Mouse (Mus musculus) spleen, postnatal 14 days (tissue): Measurements from ENCODE around the gene Tob2.
A peak's percentile ranks its signal among the peaks of the same experiment; 100 is the strongest.

Experiments
- DNase-seq, 2 experiments: peaks; one replicate each; pipeline ENCODE4 v3.0.0; 2021 to 2022; ENCODE audit warnings: low spot score in 2 of 2

Gene Tob2

GRCm38 (mm10) chr15:81838554-81839235, 19.9 kb downstream of the Tob2 start:
- DNase-seq, result no peak

DNA sequence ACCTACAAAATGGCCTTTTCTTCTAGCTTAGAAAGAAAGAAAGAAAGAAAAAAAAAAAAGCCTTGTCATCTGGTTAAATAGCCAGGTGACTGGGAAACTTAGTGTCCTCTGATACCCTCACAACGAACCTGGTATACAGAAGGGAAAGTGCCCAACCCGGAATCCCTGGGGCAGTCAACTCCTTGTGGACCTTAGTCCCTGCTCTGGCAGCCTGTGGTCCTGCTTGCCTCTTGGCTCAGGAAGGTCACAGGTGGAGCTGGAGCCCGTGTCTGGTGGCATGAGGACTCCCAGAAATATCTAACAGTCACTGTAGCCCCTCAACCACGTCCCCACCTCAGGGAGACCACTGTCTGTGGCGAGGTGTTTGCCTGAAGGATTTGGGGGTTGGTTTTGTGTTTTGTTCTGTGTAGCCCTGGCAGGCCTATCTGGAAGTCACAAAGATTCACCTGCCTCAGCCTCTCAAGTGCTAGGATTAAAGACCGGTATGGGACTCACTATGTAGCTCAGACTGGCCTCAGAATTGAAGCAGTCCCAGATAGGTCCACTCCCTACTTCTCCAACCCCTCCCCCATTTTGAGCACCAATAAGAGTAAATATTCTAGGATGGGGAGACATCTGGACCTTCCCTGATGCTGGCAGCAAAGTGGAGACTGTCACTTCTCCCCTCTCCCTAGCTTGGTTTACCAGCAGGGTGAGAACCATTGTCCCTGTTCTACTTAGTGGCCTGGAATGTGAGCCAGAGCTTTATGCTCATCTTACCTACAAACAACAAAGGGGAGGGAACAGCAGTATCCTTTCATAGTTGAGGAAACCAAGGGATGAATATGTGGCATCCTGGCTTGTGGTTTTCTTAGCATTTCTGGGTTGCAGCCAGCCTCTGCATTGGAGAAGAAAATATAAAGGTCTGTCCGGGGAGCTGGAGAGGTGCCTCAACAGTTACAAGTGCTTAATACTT, 21.4 kb downstream of the Tob2 start:
- no peak for DNase-seq

DNA sequence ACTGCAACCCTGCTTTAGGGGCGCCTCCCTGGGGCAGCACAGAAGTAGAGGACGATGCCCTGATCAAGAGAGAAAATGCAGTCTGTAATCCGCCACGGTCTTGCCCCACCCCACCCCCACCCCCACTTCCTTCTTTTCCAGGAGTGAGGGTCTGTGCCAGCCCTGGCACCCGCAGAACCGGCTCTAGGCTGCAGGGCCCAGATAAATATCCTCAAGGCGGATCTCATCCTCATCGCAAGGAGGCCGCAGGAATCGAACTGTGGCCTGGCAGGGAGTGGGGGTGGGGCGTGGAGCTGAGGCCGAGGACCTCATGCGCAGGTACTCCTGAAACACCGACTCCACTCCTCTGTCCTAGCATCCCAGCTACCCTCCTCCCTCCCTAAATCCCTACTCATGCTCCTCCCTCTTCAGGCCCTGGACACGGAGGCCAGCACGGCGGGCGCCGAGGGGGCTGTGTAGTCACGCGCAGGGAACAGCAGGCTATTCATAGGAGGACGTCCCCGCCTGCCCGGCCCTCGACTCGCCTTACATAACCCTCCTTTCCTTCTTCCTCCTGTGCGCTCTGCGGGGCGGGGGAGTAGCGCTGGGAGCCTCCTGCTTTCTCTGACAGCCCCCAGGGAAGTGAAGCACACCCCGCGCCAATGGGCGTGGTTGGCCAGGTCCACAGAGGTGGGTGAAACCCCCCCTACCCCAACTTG, 22.3 kb downstream of the Tob2 start:
- peak in 1 of 2 experiments; percentile 13 for DNase-seq

DNA sequence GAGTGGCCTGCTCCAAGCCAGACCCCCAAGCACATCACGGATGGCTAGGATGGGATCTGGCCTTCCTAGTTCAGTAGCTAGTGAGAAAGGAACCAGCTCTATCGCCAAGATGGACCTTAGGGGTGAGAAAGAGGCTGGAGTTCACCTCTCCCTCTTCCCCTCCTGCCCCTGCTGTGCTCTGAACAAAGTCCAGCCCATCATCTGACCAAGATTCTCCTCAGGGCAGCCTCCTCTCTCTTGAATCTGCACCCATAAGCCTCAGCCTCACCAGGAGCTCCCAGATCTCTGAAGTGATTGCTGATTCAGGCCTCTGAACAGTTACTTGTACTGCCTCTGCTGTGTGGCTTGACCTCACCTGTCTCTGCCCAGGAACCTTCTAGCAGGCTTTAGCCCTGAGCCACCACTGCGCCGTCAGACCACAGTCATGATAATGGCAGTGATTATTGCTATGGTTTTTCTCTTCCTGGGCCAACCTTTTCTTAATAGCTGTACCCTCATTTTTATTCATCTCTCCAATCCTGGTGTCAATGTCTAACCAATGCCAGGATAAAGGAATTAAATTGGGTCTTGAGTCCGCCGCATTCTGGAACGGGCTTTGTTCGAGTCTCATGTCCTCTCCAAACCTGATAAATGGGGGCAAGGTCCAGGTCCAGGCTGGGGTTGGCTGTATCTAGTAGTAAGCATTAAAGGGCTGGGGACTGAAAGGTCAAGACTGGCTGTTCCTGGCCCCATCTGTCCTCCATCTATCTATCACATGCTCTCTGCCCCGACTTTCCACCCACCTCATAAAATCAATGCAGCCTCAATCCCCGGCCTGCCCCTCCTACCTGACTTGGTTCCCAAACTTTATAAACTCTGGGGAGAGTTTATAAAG, 23.4 kb downstream of the Tob2 start:
- DNase-seq, result no peak

GRCm38 (mm10) chr15:81834171-81834841, 24.3 kb downstream of the Tob2 start:
- no peak for DNase-seq

DNA sequence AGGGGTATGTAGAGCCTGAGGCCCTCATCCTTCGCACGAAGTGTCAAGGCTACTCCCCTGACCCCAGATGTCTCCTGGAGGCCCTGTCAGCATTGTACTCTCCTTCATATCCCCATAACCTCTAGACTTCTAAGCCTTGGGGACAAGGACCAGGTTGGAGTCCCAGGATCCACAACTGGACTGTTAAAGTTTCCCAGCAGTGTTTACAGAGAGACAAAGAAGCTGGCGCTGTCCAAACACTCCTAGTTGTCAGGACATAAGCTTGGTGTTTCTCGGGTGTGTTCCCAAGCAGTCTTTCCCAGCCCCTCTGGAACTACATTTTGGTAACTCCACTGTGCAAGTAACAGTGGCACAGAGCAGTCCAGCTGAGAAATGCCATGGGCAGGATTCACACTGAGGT, 25.1 kb downstream of the Tob2 start:
- DNase-seq, result no peak

- no peak for DNase-seq
Observed at GRCm38 (mm10) chr15:81832219-81832618, 26.4 kb downstream of the Tob2 start.

DNA sequence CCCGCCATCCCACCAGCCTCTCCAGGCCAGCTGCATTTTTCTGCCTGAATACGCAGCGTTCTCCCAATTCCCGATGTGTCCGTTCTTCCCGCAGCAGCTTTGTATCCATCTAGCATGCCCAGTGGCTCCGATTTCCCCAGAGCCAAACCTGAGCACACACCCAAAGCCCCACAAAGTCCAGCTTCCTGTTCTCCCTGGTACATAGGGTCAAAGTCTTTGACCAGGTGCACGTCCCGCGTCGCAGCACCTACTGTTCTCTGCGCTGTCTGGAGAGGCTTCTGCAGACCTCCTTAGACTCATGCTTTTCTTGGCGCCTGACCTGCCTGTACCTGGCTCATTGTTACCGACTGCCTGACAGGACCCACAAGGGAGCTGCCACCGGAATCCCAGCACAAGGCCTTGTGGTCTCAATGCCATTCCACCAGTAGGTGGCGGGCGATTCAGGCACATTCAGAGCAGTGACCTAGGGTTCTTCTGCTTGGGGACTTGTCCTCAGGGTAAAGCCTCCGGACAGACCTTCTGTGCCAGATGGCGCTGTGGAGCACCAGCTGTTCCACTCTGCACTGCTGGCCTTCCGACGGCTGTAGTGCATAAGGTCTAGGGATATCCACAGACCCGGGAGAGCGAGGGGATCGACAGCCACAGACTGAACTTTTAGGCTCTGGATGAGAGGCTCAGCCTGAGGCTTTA, 27.3 kb downstream of the Tob2 start:
- peak; percentile 77 to 86 for DNase-seq

DNA sequence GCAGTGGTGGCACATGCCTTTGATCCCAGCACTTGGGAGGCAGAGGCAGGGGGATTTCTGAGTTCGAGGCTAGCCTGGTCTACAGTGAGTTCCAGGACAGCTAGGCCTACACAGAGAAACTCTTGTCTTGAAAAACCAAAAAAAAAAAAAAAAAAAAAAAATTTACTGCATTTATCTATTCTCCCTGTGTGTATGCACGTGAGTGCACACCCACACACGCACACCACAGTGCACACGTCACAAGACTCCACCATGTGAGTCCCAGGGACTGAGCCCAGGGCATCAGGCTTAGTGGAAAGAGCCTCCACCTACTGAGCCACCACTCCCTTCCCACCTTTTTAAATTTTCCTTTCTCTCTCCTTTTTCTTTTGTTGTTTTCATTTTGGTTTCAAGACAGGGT, 28.1 kb downstream of the Tob2 start:
- no peak for DNase-seq

DNA sequence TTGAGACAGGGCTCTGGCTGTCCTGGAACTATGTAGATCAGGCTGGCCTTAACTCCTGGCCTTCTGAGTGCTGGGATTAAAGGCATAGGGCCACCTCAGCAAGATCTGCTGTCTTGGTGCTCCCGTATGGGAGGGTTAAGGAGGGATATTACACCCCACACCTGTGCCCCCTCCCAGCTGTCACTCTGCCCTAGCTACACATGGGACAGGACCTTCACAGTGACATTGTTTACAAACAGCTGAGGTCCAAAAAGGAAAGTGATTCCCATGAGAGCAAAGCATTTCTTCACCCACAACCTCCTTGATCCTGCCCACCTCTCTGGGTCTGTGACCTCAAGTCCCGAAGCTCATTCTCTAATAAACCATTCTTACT, 29.4 kb downstream of the Tob2 start:
- no peak for DNase-seq

GRCm38 (mm10) chr15:81828426-81829207, 30.0 kb downstream of the Tob2 start:
- DNase-seq, result no peak

- no peak for DNase-seq
Observed at GRCm38 (mm10) chr15:81824832-81825231, 33.8 kb downstream of the Tob2 start.

GRCm38 (mm10) chr15:81822631-81823030, 36.0 kb downstream of the Tob2 start:
- DNase-seq, result no peak

DNA sequence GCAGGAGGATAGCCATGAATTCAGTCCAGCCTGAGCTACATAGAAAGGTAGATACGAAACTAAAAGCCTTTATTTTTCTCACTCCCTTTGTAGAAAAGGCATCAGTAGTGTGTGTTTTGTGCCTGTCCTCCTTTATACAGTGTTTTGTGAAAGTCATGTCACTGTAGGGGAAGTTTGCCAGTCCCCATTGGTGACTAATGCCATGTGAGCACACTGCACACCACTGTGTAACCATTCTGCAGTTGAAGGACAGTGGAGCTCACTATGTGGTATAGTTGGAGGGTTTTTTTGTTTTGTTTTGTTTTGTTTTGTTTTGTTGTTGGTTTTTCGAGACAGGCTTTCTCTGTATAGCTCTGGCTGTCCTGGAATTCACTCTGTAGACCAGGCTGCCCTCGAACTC, 40.2 kb downstream of the Tob2 start:
- no peak for DNase-seq

GRCm38 (mm10) chr15:81814716-81815370, 43.8 kb downstream of the Tob2 start:
- DNase-seq, result no peak

DNA sequence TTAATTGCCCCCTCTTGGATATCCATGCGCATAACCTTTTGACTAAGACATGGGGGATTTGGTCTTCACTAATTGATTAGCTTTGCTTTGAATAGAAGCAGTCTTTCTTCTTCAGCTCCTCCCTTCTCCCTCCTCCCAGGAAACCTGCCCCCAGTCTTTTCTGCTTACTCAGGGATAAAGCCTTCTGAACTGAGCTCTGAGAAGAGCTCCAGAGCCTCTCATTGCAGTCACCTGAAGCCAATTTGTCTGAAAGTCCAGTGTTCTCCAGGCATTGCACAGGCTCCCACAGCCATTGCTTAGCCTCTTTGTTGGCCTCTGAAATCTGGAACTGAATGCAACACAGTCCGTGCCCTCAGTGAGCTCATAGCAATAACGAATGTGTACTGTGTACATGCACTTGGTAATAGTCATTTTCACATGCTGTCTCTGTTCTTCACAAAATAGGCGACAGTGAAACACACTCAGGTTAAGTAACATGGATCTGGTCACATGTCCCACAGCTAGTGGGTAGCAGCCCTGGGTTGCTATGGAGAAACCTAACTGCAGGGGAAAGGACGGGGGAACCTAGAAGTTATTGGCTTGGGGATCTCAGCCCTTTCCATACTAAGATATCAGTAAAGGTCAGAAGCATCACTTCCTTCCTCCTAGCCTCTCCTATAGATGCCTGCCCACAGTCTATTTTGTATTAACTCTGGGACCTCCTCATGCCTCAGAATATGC, 44.5 kb downstream of the Tob2 start:
- no peak for DNase-seq

DNA sequence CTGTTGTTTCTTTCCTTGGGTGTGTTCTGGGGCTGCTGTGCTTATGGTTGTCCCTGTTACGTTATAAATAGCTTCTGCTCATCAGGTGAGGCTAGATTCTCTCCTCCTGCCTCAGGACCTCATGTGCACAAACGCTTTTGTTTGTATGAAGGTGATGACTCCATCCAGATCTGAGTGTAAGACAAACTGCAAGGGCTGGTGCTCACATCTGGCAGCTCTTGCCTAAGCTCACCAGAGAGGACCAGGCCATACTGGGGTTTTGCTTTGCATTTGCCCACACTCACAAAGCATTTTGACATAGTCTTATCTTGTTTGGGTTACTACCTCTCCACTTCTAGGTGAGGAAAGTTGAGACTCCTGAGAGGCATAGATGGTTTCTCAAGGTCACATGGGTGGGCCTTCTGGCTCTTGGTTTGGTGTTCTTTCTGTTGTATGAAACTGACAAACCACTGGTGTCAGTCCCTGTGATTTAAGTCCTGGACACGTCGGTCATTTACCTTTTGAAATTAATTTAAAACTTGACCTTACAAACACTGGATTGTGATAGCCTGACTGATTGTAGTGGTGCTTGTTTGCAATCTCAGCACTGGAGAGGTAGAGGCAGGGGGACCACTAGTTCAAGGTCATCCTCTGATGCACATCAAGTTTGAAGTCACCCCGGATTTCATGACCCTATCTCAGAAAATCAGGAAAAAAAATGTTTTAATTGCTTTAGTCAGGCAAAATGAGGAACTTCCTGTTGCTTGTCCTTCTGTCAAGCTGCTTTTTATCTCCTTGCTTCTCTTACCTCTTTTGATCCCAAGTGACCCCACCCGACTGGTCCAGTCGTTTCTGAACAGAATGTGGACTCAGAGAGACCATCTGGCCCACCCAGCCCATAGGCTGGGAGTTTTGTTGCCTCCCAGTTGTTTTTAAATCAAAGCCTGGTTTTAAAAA, 45.6 kb downstream of the Tob2 start:
- no peak for DNase-seq
